Mouse (Mus musculus) lung, postnatal 0 days (tissue): ENCODE results near the gene Glce. TPM values are rescaled to one million over a fixed set of nuclear protein-coding genes. Genes with fewer than 3 reads are reported as not detected.

Experiments
- ATAC-seq: fragments of 200-750 bp; cut with Nextera tagmentation; 2 replicates; pipeline ENCODE4 v1.8.0; 2017; ENCODE audit warnings: moderate library complexity
- DNase-seq: peaks from one replicate; pipeline ENCODE4 v3.0.0-alpha.2; 2016; ENCODE audit warnings: low spot score
- H3K27ac ChIP-seq: fragments of 300-500 bp; sonication (generic); 2 replicates; pipeline ENCODE4 v1.5.1; 2014; ENCODE audit warnings: antibody characterized with exemption, mild to moderate bottlenecking, low read length, mixed read lengths
- H3K27me3 ChIP-seq: fragments of 300-500 bp; sonication (generic); replicated peaks from 2 replicates; pipeline ENCODE4 v1.6.1; 2014; ENCODE audit warnings: low read length, mixed read lengths; ENCODE audit not compliant: insufficient read depth
- H3K36me3 ChIP-seq: fragments of 300-500 bp; sonication (generic); 2 replicates; pipeline ENCODE4 v1.6.1; 2014; ENCODE audit warnings: low read length, mixed read lengths; ENCODE audit not compliant: insufficient read depth
- H3K4me1 ChIP-seq: fragments of 300-500 bp; sonication (generic); 2 replicates; pipeline ENCODE4 v1.6.1; 2014; ENCODE audit warnings: antibody characterized with exemption, low read depth, low read length, mixed read lengths; ENCODE audit not compliant: insufficient read depth
- H3K4me2 ChIP-seq: fragments of 300-500 bp; sonication (generic); replicated peaks from 2 replicates; pipeline ENCODE4 v1.6.1; 2014; ENCODE audit warnings: low read depth, mild to moderate bottlenecking, low read length, moderate library complexity, mixed read lengths
- H3K4me3 ChIP-seq: fragments of 300-500 bp; sonication (generic); 2 replicates; pipeline ENCODE4 v1.5.1; 2014; ENCODE audit warnings: low read depth, low read length
- H3K9ac ChIP-seq: fragments of 300-500 bp; sonication (generic); replicated peaks from 2 replicates; pipeline ENCODE4 v1.6.1; 2014; ENCODE audit warnings: low read depth, mild to moderate bottlenecking
- H3K9me3 ChIP-seq: fragments of 300-500 bp; sonication (generic); 2 replicates; pipeline ENCODE4 v1.6.1; 2016; ENCODE audit warnings: low read length, mixed read lengths
- CTCF ChIP-seq: IDR thresholded peaks from 2 replicates; pipeline ENCODE4 v1.5.1; 2016; ENCODE audit warnings: antibody characterized with exemption, mild to moderate bottlenecking
- EP300 ChIP-seq: IDR thresholded peaks from 2 replicates; pipeline ENCODE4 v1.6.1; 2016; ENCODE audit warnings: antibody characterized with exemption, mild to moderate bottlenecking, control low read depth
- WGBS: fragments of 180-500 bp; shearing (Covaris S2); extraction: QIAGEN DNeasy Blood & Tissue Kit; methylation state at CpG from one replicate; pipeline ENCODE4 v1.1.7; 2014; 5-methylcytosine and 5-hydroxymethylcytosine counted together
- polyA plus RNA-seq: library from polyadenylated mRNA; unstranded; fragments of >200 nt; fragmentation: Nextera tagmentation; extraction: Ambion mirVana; gene quantifications from 2 replicates; pipeline ENCODE4 v1.2.1, GENCODE M21; 2015

Glce gene
- polyA plus RNA-seq, 1 experiment from 2014 or later = 9.6 TPM

DNA sequence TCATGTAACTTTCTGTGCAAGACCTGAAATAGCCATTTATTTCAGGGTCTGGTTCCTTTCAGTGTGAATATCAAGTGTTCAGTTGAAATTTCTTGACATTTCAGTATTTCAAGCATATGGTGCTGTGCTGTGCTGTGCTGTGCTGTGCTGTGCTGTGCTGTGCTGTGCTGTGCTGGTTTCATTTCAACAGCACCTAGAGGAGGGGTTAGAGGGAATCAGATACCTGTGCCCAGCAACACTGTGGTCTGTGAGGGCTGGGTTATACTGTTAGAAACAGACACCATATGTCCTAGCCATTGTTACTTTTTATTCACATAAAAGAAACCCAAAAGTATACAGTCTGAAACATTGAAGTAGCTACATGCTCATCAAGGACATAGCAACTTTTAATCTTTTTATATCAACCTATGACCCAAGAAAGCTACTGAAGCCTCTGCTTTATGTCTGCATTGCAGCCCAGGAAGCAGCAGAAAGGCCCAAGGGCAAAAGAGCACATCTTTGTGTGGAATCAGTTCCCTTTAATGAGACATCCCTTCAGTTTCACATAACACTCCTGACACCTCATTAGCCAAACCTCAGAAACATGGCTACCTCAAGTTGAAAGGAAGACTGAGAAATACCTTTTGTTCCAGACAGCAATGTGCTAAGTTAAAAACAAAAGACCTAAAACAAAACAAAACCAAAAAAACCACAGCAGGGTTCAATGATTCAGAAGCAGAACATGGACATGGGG lies 42.3 kb downstream of the Glce start:
- H3K4me2 ChIP-seq = no peak overlapping the region
- no peaks in the 10 kb centered on the region for H3K27me3 ChIP-seq
- H3K4me3 ChIP-seq = no peak overlapping the region
- no peaks in the 10 kb centered on the region for H3K36me3 ChIP-seq
- TF ChIP-seq CTCF = no peak
- no peak for TF ChIP-seq EP300
- no peaks in the 10 kb centered on the region for H3K4me1 ChIP-seq
- DNase-seq (no peak), ATAC-seq (no peak)
- H3K9ac ChIP-seq = no peak overlapping the region
- no peaks in the 10 kb centered on the region for H3K9me3 ChIP-seq
- no peak overlapping the region for H3K27ac ChIP-seq

- no peak overlapping the region for H3K9ac ChIP-seq
These were observed 60.2 kb downstream of the Glce start for GRCm38 (mm10) chr9:62062234-62062633.

GRCm38 (mm10) chr9:62060431-62060830 lies 62.0 kb downstream of the Glce start:
- Histone ChIP-seq H3K9ac (no peak overlapping the region), H3K4me3 (no peak overlapping the region), H3K27ac (no peak overlapping the region), H3K9me3 (no peaks in the 10 kb centered on the region), H3K4me1 (no peaks in the 10 kb centered on the region), H3K4me2 (0 out of 2 replicates have a peak overlapping the region, but pooled peaks have one; percentile 17), H3K36me3 (no peaks in the 10 kb centered on the region), H3K27me3 (no peaks in the 10 kb centered on the region)
- WGBS = 96% methylated on average over 2 of the region's 2 CpGs
- no peak for TF ChIP-seq CTCF
- DNase-seq (no peak), ATAC-seq (no peak)

More at GRCm38 (mm10) chr9:62062234-62062633, 60.2 kb downstream of the Glce start:
- H3K36me3 ChIP-seq = no peaks in the 10 kb centered on the region
- H3K4me1 ChIP-seq = no peaks in the 10 kb centered on the region
- no peak for ATAC-seq
- H3K27ac ChIP-seq = no peak overlapping the region
- H3K9me3 ChIP-seq = no peaks in the 10 kb centered on the region
- no peak overlapping the region for H3K4me2 ChIP-seq
- WGBS = 95% methylated on average over 3 of the region's 3 CpGs
- DNase-seq = no peak
- TF ChIP-seq CTCF (no peak), EP300 (no peak)
- no peaks in the 10 kb centered on the region for H3K27me3 ChIP-seq
- no peak overlapping the region for H3K4me3 ChIP-seq

- Histone ChIP-seq H3K9me3 (no peaks in the 10 kb centered on the region), H3K4me1 (no peaks in the 10 kb centered on the region), H3K27me3 (no peaks in the 10 kb centered on the region), H3K36me3 (no peaks in the 10 kb centered on the region), H3K27ac (no peak overlapping the region), H3K4me3 (no peak overlapping the region), H3K4me2 (0 out of 2 replicates have a peak overlapping the region, but pooled peaks have one; percentile 17), H3K9ac (no peak overlapping the region)
- TF ChIP-seq EP300 (no peak), CTCF (no peak)
- 68% methylated on average over 11 of the region's 11 CpGs for WGBS
- peak; percentile 47 for ATAC-seq
- no peak for DNase-seq
These were observed 62.5 kb downstream of the Glce start for GRCm38 (mm10) chr9:62059941-62060340.

GRCm38 (mm10) chr9:62057881-62058506 lies 64.5 kb downstream of the Glce start:
- Histone ChIP-seq H3K4me1 (no peaks in the 10 kb centered on the region), H3K4me2 (no peak overlapping the region), H3K9ac (no peak overlapping the region), H3K27me3 (no peaks in the 10 kb centered on the region), H3K4me3 (no peak overlapping the region), H3K36me3 (no peaks in the 10 kb centered on the region), H3K9me3 (no peaks in the 10 kb centered on the region), H3K27ac (no peak overlapping the region)
- ATAC-seq (no peak), DNase-seq (peak; percentile 24)
- WGBS = 58% methylated on average over 7 of the region's 7 CpGs
- no peak for TF ChIP-seq EP300
- TF ChIP-seq CTCF = no peak

DNA sequence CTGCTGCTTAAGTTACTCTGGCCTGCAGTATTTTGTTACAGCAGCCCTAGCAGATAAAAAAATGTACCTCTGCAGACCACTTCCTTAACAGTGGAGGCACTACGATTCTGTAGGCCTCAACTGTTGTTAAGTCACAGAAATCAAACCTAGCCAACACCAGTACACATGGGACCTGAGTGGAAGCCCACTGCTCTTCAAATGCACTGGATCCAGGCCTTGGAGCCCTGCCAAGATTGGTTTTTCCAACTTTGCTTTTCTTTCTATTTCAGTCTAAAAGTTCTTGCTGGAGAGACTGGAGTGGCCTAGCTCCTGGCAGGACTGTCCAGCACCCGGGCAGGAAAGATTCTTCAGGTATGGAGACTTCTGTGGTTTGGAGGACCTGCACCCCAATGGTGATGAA lies 66.2 kb downstream of the Glce start:
- Histone ChIP-seq H3K4me3 (no peak overlapping the region), H3K27me3 (no peaks in the 10 kb centered on the region), H3K36me3 (no peaks in the 10 kb centered on the region), H3K27ac (no peak overlapping the region), H3K9ac (no peak overlapping the region), H3K9me3 (no peaks in the 10 kb centered on the region), H3K4me1 (no peaks in the 10 kb centered on the region), H3K4me2 (no peak overlapping the region)
- no peak for DNase-seq
- WGBS = 73% methylated on average over 2 of the region's 2 CpGs
- no peak for ATAC-seq
- no peak for TF ChIP-seq EP300
- TF ChIP-seq CTCF = no peak
